Mouse (Mus musculus) embryo, embryonic 10.5 days (tissue): ENCODE data around the gene Cenpc1.

Source experiments
- DNase-seq: peaks from one replicate; pipeline ENCODE4 v3.0.0-alpha.2; 2015; ENCODE audit warnings: low spot score

The Cenpc1 gene

GRCm38 (mm10) chr5:86065101-86065875 lies at the start of gene Cenpc1:
TSS of gene Cenpc1 (minus strand) at chr5:86065583.
- DNase-seq, result peak; percentile 98

GRCm38 (mm10) chr5:86113997-86114396 lies 48.6 kb upstream of the Cenpc1 start:
- no peak for DNase-seq

- DNase-seq, result no peak
Observed at GRCm38 (mm10) chr5:86113037-86113436, 47.7 kb upstream of the Cenpc1 start.

GRCm38 (mm10) chr5:86111074-86111473 lies 45.7 kb upstream of the Cenpc1 start:
- no peak for DNase-seq

- DNase-seq, result no peak
Observed at GRCm38 (mm10) chr5:86106610-86107009, 41.2 kb upstream of the Cenpc1 start.

GRCm38 (mm10) chr5:86102176-86102575 lies 36.8 kb upstream of the Cenpc1 start:
- DNase-seq, result no peak

GRCm38 (mm10) chr5:86100621-86101020 lies 35.2 kb upstream of the Cenpc1 start:
- no peak for DNase-seq

- no peak for DNase-seq
Observed at GRCm38 (mm10) chr5:86098988-86099387, 33.6 kb upstream of the Cenpc1 start.

- DNase-seq, result no peak
Observed at GRCm38 (mm10) chr5:86094754-86095153, 29.4 kb upstream of the Cenpc1 start.

GRCm38 (mm10) chr5:86086751-86087150 lies 21.4 kb upstream of the Cenpc1 start:
- DNase-seq, result no peak

- no peak for DNase-seq
Observed at GRCm38 (mm10) chr5:86084979-86085378, 19.6 kb upstream of the Cenpc1 start.

- no peak for DNase-seq
Observed at GRCm38 (mm10) chr5:86083987-86084386, 18.6 kb upstream of the Cenpc1 start.

- no peak for DNase-seq
Observed at GRCm38 (mm10) chr5:86078720-86079334, 13.4 kb upstream of the Cenpc1 start.

- DNase-seq, result no peak
Observed at GRCm38 (mm10) chr5:86072756-86073386, 7.5 kb upstream of the Cenpc1 start.

- DNase-seq, result no peak
Observed at GRCm38 (mm10) chr5:86071538-86071937, 6.2 kb upstream of the Cenpc1 start, which contains the start of gene Stap1. TSS of gene Stap1 (plus strand) at chr5:86071746.

GRCm38 (mm10) chr5:86069121-86069520 lies 3.7 kb upstream of the Cenpc1 start:
- DNase-seq, result no peak

GRCm38 (mm10) chr5:86068451-86068850 lies 3.1 kb upstream of the Cenpc1 start:
- DNase-seq, result no peak

- DNase-seq, result peak; percentile 90
Observed at GRCm38 (mm10) chr5:86066551-86066929, 1.2 kb upstream of the Cenpc1 start.

- peak; percentile 62 for DNase-seq
Observed at GRCm38 (mm10) chr5:86065876-86066550, 630 bp upstream of the Cenpc1 start.

- DNase-seq, result no peak
Observed at GRCm38 (mm10) chr5:86063501-86063900, 1.9 kb downstream of the Cenpc1 start.

- DNase-seq, result no peak
Observed at GRCm38 (mm10) chr5:86029820-86030219, 35.6 kb downstream of the Cenpc1 start.
